Mouse (Mus musculus): ENCODE results near the gene Pla2g4b. TPM values are rescaled to one million over a fixed set of nuclear protein-coding genes. Genes with fewer than 3 reads are reported as not detected.

Pla2g4b gene
- 1.5 to 4.7 TPM (median 2.4 TPM) in 3 replicates for total RNA-seq (2017)

GRCm38 (mm10) chr2:120032726-120033467, at the start of gene Pla2g4b:
Pla2g4b (plus strand) TSS chr2:120033417.
- ATAC-seq (replicated peaks; ENCODE audit: insufficient number of reproducible peaks, low FRiP score, low TSS enrichment, poor library complexity, severe bottlenecking), result no peak

- no peak for ATAC-seq (replicated peaks; ENCODE audit: insufficient number of reproducible peaks, low FRiP score, low TSS enrichment, poor library complexity, severe bottlenecking)
These were observed 47.3 kb upstream of the Pla2g4b start for GRCm38 (mm10) chr2:119985871-119986270.

DNA sequence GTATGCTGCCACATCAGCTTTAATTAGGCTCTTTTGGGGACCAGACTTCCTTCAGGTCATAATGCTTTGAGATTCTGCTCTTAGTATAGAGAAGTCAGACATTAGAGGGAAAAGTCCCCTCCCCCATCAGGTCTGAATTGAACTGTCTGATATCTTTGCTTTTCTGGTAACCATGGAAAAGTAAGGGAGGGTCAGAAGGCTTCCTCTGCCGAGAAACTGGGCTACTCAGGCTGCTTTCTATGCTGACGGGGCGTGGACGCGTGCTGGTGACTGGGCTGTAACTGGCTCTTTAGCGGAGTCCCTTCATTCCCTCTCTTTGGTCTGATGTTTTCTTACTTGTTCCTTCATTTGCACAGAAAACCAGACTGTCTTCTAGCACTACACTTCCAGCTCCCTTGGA, 46.8 kb upstream of the Pla2g4b start:
- no peak for ATAC-seq (replicated peaks; ENCODE audit: insufficient number of reproducible peaks, low FRiP score, low TSS enrichment, poor library complexity, severe bottlenecking)

- ATAC-seq (replicated peaks; ENCODE audit: insufficient number of reproducible peaks, low FRiP score, low TSS enrichment, poor library complexity, severe bottlenecking), result no peak
These were observed 45.8 kb upstream of the Pla2g4b start for GRCm38 (mm10) chr2:119987441-119987840.

GRCm38 (mm10) chr2:119988952-119989351, 44.3 kb upstream of the Pla2g4b start:
- no peak for ATAC-seq (replicated peaks; ENCODE audit: insufficient number of reproducible peaks, low FRiP score, low TSS enrichment, poor library complexity, severe bottlenecking)

- ATAC-seq (replicated peaks; ENCODE audit: insufficient number of reproducible peaks, low FRiP score, low TSS enrichment, poor library complexity, severe bottlenecking), result no peak
These were observed 42.3 kb upstream of the Pla2g4b start for GRCm38 (mm10) chr2:119990881-119991280.

DNA sequence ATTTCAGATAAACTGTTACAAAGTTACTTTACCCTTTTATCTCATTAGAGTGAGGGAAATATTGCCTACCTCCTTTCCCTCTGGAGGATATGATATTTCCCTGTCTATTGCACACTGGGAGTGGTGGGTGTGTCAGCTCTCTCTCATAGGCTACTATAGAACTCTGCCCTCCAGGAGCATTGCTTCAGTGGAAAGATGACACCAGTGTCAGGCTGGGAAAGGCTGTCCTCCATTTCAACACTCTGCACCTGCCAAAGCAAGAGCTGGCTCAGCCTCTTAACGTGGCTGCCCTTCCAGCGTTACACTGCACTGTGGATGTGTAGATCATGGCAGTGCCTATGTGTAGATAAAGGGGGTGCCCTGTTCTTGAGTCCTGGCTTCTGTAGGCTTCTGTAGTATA, 40.9 kb upstream of the Pla2g4b start:
- ATAC-seq (replicated peaks; ENCODE audit: insufficient number of reproducible peaks, low FRiP score, low TSS enrichment, poor library complexity, severe bottlenecking), result no peak

- no peak for ATAC-seq (replicated peaks; ENCODE audit: insufficient number of reproducible peaks, low FRiP score, low TSS enrichment, poor library complexity, severe bottlenecking)
These were observed 39.7 kb upstream of the Pla2g4b start for GRCm38 (mm10) chr2:119993515-119993914.

GRCm38 (mm10) chr2:119994839-119995238, 38.4 kb upstream of the Pla2g4b start:
- ATAC-seq (replicated peaks; ENCODE audit: insufficient number of reproducible peaks, low FRiP score, low TSS enrichment, poor library complexity, severe bottlenecking), result no peak

- ATAC-seq (replicated peaks; ENCODE audit: insufficient number of reproducible peaks, low FRiP score, low TSS enrichment, poor library complexity, severe bottlenecking), result no peak
These were observed 37.6 kb upstream of the Pla2g4b start for GRCm38 (mm10) chr2:119995391-119996281.

GRCm38 (mm10) chr2:119997354-119997753, 35.9 kb upstream of the Pla2g4b start:
- ATAC-seq (replicated peaks; ENCODE audit: insufficient number of reproducible peaks, low FRiP score, low TSS enrichment, poor library complexity, severe bottlenecking), result no peak

- ATAC-seq (replicated peaks; ENCODE audit: insufficient number of reproducible peaks, low FRiP score, low TSS enrichment, poor library complexity, severe bottlenecking), result no peak
These were observed 33.5 kb upstream of the Pla2g4b start for GRCm38 (mm10) chr2:119999731-120000130.

GRCm38 (mm10) chr2:120000882-120001584, 32.2 kb upstream of the Pla2g4b start:
- ATAC-seq (replicated peaks; ENCODE audit: insufficient number of reproducible peaks, low FRiP score, low TSS enrichment, poor library complexity, severe bottlenecking), result no peak

DNA sequence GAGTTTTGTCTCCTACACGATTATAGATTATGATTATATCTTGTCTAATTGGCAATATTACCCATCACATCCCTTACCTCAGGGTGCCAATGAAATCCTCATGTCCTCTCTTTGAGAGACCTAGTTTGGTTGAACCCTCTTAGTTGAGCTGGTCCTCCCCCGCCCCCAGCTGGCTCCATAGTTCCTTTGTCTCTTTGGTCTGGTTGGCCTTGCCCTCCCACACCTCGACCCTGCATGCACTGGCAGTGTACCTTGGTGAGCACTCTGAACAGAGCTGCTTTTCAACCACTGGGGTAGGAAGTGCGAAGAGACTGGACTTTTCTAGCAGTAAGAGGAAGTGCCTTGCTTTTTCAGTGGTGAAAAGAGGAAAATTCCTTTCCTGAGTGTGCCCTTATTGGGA, 31.3 kb upstream of the Pla2g4b start:
- ATAC-seq (replicated peaks; ENCODE audit: insufficient number of reproducible peaks, low FRiP score, low TSS enrichment, poor library complexity, severe bottlenecking), result no peak

- ATAC-seq (replicated peaks; ENCODE audit: insufficient number of reproducible peaks, low FRiP score, low TSS enrichment, poor library complexity, severe bottlenecking), result no peak
These were observed 29.2 kb upstream of the Pla2g4b start for GRCm38 (mm10) chr2:120003970-120004369.

DNA sequence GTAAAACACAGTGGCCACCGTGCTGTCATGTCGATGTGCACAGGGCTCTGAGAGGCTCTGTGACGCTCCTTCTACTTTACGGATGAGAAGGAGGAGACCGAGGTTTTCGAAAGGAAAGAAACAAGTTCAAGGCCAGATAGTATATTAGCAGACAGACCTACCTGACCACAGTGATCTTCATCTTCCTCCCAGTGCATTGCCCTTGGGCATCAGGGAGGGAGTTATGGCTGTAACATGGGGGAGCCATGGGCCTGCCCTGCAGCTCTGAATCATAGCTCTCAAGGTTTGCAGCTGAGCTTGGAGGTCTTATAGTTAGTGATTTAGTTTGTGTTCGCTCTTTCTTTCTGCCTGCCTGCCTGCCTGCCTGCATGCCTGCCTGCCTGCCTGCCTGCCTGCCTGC, 26.5 kb upstream of the Pla2g4b start:
- ATAC-seq (replicated peaks; ENCODE audit: insufficient number of reproducible peaks, low FRiP score, low TSS enrichment, poor library complexity, severe bottlenecking), result no peak

DNA sequence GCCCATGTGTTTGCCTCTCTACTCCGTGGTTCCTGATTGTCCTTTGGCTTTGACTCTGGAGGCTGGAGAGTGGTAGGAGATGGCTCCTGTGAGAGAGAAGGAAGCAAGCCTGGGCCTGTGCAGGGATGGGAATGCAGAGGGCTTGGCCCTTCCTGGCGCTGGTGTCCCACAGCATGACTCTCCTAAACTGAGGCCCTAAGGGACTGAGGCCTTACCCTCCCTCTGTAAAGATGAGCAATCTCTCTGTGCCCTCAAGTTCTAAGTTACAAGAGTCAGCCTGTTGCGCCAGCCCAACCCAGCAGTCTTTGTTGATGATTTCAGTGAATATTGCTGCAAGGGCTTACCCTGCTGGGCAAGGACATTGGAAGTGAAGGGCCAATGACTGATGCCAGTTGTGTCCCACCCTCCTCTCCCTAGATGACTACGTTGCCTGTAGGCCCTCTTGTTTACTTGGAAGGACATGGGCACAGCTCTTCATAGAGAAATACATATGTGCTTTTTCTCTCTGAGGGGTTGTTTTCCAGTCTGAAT, 25.5 kb upstream of the Pla2g4b start:
- no peak for ATAC-seq (replicated peaks; ENCODE audit: insufficient number of reproducible peaks, low FRiP score, low TSS enrichment, poor library complexity, severe bottlenecking)

DNA sequence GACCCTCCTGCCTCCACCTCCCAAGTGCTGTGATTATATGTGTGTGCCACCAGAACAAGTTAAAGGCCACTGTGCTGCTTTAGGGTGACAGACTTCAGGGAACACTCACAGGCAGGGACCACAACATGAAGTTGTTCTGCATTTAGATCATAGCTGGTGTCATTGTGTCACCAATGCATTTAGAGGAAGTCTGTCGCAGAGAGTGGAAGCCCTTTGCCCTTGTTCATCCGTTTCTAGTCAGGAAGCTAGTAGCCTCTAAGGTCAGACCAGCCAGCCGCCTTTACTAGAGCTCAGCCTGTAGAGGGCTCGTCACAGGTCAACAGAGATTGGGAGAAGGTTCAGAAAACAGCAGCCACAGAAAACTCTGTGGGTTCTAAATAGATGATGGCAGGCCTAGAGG, 24.5 kb upstream of the Pla2g4b start:
- ATAC-seq (replicated peaks; ENCODE audit: insufficient number of reproducible peaks, low FRiP score, low TSS enrichment, poor library complexity, severe bottlenecking), result peak; percentile 76
